ENCODE assay signal across 7 mouse cellular contexts in genomic region chr14:58149637-58150470, GRCm38 (mm10).
A peak's percentile ranks its signal among the peaks of the same experiment; 100 is the strongest.
DNase-seq lines count a peak whose midpoint lies in the region; ATAC-seq lines count a peak whose summit lies in the region.

No protein-coding gene starts in this region.

- peaks cover 5% of the 10 kb centered on the region; the same call in 1 of the 2 replicates for H3K4me1 ChIP-seq in forebrain, embryonic 13.5 days

- H3K4me3 ChIP-seq in forebrain, embryonic 13.5 days: peak overlapping the region; percentile 17

- no peak overlapping the region for H3K9ac ChIP-seq in forebrain, embryonic 13.5 days

- H3K4me2 ChIP-seq in forebrain, embryonic 13.5 days: peak overlapping the region; percentile 47

- H3K27me3 ChIP-seq in forebrain, embryonic 13.5 days: 0 out of 2 replicates have a peak, but pooled peaks cover 4% of the 10 kb centered on the region

- H3K9me3 ChIP-seq in forebrain, embryonic 13.5 days (replicated peaks): no peaks in the 10 kb centered on the region

- 49% methylated on average over 23 of the region's 23 CpGs for WGBS in forebrain, embryonic 13.5 days

- ATAC-seq in forebrain, embryonic 13.5 days: no peak

- DNase-seq in right cerebral cortex, adult 2 months (ENCODE audit: low spot score in 2 of 2): peak; percentile 7 to 11
- DNase-seq in right cerebral cortex, postnatal 25 days: no peak
- DNase-seq in kidney, postnatal 10 days: peak; percentile 56
- DNase-seq in retina, postnatal 1 day: peak; percentile 53
- DNase-seq in gastrocnemius, adult 18-20 months (ENCODE audit: low spot score): no peak
- DNase-seq in thymus, postnatal 4 days: no peak

- H3K27ac ChIP-seq in forebrain, embryonic 13.5 days: no peak overlapping the region

- no peaks in the 10 kb centered on the region for H3K36me3 ChIP-seq in forebrain, embryonic 13.5 days (ENCODE audit: poor library complexity, severe bottlenecking)

Comparison
In these comparisons a context has a peak if more than half of its experiments do, and no peak if none do; other contexts are left out.
1. DNase-seq: peak in right cerebral cortex, adult 2 months (2 of 2), kidney, postnatal 10 days (single experiment) and retina, postnatal 1 day (single experiment); none in right cerebral cortex, postnatal 25 days (single experiment), gastrocnemius, adult 18-20 months (single experiment) and thymus, postnatal 4 days (single experiment).